Mouse (Mus musculus) inflammation-experienced regulatory T-cells, adult 6 months (primary cell): ENCODE results near the gene Zfp398. TPM values are rescaled to one million over a fixed set of nuclear protein-coding genes. Genes with fewer than 3 reads are reported as not detected.

ENCODE experiments used
- ATAC-seq: one replicate; pipeline ENCODE4 v1.8.0; 2017
- polyA plus RNA-seq, 3 experiments: library from polyadenylated mRNA; unstranded; fragments of 100-300 nt; shearing (Covaris generic); gene quantifications; one replicate each; pipeline ENCODE4 v1.2.1; 2017

The Zfp398 gene
- 10 to 100 TPM in 2 of 3 experiments, 1 to 10 TPM in 1; 7.2 to 16.0 (median 12.8) TPM for polyA plus RNA-seq

DNA sequence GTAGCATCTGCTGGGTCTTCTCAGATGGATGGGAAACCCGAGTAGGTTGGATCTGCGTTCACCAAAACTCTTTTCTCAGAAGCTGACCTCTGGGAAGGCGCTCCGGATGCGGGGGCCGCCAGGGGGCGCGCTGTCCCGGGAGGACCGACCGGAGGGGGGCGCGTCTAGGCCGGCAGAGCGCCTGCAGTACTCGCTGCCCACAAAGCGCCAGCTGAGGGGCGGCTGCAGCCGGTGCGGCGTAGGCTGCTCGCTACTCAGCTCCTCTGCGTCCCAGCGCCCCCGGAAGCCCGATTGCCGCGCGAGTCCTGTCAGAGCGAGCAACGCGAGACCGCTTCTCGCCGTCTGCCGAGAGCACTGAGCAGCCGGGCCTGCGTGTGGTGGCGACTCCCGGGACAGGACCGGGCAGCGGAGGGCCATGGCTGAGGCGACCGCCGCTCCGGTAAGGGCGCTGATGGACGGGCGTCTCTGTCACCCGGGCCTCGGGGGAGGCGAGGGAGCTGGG, at the start of gene Zfp398:
TSS of gene Zfp398 (plus strand) at position 180 of the 502 bp plus-strand sequence.
- peak; percentile 95 for ATAC-seq

DNA sequence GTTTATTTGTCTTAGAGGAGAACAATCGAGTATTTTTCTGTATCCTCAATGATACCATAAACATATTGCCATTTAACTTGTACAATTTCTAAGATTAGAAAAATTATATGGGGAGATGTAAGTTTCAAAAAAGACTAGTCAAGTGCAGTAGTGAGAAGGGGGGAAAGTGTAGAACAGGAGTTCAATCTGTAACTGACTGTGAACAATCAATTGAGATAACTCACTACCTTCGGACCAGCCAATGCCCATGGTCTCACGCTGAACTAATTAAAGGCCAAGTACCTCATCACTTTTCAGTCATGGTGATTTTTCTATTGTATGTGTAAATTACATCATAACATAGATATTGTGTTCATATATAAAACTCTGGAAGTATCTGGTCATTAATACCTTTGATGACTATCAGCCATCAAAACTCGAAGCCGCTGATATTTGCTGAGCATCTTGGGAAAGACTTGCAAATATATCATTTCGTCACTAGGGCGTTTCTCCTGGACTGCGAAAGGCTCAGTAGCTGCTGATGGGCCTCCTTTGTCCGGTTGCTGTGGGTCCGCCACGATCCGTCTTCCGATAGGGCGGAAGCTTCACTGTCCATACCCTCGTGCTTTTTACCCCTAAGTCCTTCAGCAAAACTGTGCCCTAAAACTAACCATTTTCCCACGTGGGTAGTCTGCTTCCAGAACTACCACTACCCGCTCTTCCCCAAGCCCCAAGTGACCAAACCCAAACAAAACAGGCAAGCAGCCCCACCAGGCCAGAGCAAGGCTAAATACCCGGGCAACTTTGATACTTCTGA, 47.3 kb upstream of the Zfp398 start:
- ATAC-seq = peak; percentile 84

DNA sequence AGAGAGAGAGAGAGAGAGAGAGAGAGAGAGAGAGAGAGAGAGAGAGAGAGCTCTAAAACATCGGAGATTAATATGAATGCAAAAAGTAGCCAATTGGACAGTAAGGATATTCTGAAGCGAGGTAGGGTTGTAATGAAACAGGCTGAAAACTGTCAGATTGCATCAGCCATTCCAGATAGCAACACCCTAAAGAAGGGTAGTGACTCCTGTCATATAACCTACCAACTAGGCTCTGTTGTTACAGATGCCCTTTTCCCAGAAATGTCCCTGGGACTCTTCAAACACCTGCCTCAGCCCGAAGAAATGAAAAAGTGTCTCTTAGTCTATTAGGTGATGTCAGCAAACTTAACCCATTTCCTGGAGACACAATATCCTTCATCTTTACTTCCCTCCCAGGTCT, 46.6 kb upstream of the Zfp398 start:
- no peak for ATAC-seq

DNA sequence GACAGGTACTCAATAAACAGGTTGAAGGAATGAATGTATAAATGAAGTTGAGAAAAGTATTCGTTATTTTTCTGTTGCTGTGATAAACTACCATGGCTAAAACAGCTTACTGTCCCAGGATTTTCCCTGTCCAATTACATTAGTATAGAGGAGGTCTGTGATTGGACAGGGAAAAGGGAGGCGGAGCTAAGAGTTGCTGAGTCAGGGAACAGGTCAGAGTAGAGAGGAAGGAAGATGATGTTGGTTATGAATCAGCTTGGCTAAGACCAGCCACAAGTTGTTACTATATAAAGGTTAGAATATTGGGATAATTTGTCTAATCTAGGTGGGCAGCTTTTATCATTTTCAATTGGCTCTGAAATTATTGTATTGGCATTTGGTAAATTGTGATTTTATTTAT, 44.7 kb upstream of the Zfp398 start:
- ATAC-seq = no peak

DNA sequence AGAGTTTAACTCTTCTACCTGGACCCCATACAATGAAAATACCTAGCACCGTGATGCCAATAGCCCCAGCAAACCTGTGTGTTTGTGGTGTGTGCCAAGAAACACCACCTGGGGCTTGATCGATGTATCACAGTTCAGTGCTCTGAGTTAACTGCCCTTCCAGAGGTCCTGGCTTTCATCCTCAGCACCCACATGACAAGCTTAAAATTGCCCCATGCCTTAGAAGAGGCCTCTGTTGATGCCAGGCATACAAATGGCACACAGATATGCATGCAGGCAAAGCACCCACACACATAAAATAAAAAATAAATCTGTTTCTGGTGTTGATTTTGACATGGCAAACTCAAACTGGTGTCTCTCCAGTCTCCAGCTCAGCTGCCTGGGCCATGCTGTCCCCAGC, 42.9 kb upstream of the Zfp398 start:
- no peak for ATAC-seq

DNA sequence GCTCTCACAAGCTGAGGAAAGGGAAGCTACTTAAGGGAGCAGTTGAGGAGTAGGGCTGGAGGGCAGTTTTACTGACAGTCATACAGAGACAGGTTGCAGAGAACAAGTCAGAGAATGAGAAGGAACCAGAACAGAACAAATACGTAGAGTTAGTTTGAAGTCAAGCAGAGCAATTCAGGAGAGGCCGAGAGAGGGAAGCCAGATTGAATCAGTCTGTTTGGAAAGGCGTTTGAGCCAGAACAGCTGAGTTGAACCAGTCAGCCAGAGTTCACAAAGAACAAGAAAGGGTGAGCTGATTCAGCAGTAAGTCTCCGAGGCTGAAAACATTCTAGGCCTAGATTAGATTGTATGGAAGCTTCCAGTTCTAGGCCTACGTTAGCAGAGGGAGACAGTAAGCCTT, 42.2 kb upstream of the Zfp398 start:
- ATAC-seq = no peak

DNA sequence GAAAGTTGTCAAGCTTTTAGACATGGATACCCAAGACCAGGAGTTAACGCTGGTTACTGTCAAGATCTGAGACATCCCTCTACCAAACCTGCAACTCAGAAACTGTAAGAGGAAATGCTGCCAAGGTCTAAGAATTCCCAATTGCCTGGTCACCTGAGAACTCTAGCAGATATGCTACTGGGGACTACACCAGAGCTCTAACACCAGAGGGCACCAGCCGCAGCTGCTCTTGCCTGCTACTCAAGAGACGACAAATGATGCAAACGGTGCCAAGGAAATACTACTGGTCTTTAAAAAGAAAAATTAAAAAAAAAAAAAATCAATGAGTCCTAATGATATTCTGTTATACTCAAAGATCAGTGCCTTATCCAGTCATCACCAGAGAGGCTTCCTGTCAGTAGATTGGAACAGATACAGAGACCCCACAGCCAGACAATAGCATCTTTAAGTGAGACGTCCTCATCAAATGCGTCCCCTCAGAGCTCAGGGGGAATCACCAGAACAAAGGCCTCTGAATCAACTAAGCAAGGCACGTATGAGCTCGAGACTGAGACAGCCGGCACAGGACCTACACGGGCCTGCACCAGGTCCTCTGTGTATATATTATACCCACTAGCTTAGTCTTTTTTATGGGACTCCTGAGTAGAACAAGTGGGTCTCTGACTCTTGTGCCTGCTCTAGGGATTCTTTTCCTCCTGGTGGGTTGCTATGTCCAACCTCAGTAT, 41.2 kb upstream of the Zfp398 start:
- ATAC-seq = no peak

DNA sequence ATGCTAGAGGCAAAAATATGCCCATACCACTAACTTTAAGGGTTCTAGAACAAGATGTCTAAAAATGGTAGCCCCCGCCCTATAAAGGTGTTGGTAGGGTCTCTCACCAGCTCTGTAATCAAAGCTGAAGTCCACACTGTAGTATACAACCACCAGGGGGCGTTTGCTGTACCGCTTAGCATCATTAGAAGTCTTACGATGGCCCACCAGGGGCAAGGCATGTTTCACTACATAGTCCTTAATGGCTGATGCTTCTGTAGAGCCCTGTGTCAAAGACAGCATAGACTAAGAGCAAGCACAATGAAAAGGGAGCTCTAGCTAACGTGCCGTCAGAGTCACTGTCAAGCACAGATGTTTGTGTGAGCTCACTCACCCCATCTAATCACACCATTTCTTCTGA, 36.4 kb upstream of the Zfp398 start:
- peak; percentile 92 for ATAC-seq

DNA sequence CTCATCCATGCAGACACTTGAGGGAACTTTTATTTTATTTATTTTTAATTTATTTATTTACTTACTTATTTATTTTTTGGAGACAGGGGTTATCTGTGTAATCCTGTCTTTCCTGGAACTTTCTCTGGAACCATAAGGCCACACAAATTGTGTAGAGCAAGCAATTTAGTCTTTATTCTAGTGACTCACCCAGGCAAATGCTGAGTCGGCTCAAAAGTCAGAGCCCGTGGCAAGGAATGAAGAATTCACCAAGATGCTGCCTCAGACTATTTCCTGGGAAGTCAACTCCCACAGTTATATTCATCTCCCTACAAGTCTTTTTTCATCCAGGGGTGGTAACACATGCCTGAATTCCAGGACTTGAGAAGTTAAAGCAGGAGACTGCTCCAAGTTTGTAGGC, 29.9 kb upstream of the Zfp398 start:
- no peak for ATAC-seq

DNA sequence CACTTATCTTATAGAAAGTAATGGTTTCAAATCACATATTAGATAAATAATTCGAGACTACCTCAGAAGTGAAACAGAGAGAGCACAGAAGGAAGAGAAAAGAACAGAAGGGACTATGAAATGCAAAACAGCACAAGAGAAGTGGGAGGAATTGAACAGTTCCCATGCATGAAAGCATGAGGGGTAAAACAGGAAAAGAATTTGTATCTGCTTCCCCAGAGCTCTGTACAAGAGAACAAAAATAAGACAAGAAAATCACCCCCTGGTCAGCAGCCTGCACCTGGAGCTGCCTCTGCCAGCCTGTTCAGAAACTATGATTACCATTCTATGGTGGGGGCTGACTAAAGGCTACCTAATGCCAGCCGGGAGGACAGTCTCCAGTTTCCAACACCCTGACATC, 28.0 kb upstream of the Zfp398 start:
- ATAC-seq = no peak

DNA sequence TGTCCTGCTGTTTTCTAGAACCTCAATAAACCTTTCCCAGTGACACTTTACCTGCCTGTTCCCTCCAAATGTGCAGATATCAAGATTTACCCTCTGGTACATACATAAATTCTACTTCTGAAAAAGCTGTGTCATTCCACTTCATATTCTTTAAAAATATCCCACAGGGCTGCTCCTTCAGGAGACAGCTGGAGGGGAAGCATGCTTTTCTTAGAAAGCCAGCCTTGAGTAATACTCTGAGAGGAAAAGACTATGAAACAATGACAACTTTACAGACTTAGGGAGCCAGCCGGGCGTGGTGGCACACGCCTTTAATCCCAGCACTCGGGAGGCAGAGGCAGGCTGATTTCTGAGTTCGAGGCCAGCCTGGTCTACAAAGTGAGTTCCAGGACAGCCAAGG, 26.9 kb upstream of the Zfp398 start:
- no peak for ATAC-seq

DNA sequence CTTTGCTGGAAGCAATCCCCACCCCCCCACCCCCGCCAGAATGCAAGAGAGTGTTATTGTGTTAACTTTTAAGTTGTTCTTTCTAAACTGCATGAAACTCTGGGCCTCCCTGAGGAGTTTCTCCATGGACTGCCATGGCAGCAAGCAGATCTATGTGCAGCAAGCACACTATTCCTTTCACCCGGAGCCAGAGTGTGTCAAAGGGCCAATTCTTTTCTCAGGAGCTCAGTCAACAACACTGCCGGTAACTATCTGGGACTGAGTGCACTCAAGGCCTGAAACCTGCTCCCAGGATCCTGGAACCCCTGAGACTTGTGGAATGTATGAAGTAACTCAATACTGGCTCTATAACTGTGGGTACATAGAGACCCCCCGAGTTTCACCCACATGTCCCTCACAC, 26.4 kb upstream of the Zfp398 start:
- no peak for ATAC-seq

DNA sequence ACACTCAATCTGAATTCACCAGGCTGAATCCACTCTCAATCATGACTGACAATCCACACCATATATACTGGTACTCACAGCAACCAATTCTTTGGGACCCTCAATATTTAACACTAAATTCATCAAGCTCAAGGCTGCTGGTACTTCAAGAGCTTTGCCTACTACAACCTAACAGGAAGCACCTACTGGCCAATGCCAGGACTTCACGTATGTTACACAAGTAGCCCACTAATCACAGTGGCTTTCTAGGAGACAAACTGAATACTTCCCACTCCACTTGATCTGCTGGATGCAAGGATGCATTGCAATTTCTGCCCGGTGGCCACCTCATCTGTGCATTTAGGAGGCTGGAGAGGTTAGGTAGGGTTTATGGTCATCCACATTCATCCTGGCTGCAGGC, 25.3 kb upstream of the Zfp398 start:
- ATAC-seq = no peak

DNA sequence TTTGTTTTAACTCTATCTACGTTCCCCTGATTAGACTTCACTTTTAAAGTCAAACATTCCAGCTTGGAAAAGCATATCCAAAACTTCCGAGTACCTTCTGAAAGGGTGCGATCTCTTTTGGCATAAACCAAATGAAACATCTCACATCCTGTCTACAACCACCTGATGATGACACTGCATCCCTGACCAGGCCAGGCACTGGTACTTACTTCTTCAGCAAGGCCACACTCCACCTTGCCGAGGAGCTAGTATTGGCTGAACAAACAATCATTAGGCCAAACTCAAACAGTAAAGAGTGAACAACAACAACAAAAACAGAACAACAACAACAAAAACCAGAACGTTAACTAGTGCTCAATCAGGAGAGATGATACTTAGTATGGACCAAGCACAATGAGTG, 24.1 kb upstream of the Zfp398 start:
- ATAC-seq = no peak

DNA sequence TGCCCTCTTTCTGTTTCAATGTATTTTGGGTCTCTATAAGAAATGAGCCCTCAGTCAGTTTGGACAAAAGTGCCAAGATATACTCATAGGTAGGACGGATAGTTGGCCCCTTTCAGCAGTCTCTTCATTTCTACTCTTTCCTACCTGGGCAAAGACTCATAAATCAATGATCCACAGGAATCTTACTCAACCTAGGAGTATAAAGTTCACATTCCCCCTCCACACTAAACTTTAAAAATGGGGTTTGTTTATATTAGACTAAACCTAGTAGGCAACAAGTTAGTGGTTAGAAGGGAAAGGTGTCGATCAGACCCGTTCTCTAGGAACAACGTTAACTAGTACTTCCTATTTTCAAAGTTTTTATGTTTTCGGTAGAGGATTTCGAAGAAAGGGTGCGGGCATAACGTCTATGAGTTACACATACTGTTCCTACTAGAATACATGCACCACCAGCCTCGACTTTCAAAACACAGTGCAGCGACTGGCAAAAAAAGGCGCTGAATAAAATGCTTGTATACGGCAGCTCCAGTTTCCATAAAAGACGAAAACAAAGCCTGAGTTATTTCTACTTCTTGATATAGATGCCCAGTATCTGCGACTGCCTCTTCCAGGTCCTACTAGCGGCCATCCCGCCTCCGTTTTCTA, 23.1 kb upstream of the Zfp398 start:
- ATAC-seq = no peak

DNA sequence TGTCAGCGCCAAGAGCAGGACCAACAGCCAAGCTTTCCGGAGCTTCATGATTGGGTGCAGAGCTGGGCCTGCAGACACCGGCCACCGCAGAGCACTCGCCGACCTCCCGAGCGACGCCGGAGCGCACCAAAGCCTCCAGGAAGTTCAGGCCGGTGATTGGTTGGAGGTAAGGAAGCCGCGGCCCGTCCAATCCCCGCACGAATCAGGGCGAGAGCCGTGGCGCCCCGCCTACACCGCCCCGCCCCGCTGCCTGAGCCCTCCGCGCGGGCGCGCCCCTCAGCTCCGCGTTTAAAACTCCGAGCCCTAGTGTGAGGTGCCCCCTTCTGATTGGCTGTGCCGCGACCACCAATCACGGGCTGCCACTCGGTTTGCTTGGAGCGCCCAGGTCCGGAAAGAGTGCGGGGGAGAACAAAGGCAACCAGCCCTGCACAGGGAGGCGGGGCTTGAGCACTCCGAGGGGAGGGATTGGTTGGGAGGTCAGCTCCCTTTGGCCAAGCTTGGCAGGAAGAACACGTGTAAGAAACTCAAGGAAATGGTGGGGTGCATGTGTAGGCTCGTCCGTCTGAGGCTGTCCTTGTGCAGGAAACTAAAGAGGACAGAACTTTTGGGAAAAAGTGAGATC, 22.1 kb upstream of the Zfp398 start, which contains the start of gene Pdia4:
TSS of gene Pdia4 (minus strand) at position 174 of the 622 bp plus-strand sequence.
- ATAC-seq = peak; percentile 95

DNA sequence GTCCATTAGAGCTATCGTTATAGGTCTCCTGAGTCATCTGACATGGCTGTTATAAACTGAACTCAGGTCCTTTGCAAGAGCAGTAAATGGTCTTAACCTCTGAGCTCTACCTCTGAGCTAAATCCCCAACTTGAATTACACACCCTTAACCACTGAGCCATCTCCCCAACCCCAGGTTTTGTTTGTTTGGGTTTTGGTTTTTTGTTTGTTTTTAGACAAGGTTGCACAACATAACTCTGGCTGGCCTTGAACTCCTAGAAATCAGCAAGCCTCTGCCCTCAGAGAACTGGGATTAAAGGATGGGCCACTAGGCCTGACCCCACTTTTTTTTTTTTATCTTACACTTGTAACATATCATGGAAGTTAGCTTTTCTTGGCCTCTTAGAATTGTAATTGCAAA, 19.3 kb upstream of the Zfp398 start:
- no peak for ATAC-seq

DNA sequence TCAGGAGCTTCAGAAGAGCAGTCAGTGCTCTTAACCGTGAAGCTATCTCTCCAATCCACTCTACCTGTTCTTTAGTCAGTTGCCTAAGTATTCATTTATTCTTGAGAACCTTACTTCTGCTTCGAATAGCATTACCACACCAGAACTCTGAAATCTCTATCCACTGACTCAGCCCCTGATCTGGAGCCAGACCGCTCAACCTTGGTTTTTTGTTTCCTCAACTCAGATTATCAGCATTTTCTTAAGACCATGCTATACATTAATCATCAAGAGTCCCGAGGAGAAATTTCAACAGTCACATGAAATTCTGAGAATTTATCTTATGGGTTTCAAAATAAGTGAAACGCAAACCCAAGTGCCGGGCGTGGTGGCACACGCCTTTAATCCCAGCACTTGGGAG, 16.7 kb upstream of the Zfp398 start:
- no peak for ATAC-seq

DNA sequence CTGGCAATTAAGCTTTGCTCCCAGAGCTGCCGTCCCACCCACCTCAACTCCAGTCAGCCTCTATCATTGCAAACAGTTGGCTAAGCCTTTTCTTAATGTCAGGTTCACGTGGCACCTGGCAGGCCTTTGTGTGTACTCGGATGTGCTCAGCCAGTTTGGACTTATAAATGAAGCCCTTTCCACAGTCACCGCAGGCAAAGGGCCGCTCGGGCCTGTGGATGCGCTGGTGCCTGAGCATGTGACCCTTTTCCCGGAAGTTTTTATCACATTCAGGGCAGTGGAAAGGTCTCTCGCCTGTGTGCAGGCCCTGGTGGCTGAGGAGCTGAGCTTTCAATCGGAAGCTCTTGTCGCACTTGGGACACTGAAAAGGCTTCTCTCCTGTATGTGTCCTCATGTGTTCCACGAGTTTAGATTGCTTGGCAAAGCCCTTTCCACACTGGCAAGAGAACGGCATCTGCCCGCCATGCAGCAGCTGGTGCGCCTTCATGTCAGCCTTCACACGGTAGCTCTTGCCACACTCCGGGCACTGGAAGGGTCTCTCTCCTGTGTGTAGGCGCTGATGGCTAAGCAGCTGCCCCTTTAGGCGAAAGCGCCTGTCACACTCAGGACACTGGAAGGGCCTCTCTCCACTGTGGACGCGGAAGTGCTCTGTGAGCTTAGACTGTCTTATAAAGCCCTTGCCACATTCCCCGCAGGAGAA, 15.7 kb upstream of the Zfp398 start:
- no peak for ATAC-seq

DNA sequence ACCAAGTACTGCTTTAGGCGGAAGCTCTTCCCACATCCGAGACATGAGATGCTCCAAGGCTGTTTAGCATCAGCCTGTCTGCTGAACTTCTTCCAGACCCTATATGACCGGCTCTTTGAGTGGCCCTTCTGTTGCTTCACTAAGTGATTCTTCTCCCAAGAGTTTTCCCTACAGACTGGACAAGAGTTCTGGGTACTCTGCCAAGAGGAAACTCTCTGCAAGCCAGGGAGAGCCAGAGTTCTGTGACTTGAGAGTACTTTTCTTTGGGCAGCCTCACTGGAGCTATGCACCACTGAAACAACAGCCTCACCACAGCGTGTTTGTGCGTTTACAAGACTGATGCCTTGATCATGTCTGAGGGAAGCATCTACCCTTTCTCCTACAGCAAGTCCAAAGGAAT, 14.2 kb upstream of the Zfp398 start:
- no peak for ATAC-seq

DNA sequence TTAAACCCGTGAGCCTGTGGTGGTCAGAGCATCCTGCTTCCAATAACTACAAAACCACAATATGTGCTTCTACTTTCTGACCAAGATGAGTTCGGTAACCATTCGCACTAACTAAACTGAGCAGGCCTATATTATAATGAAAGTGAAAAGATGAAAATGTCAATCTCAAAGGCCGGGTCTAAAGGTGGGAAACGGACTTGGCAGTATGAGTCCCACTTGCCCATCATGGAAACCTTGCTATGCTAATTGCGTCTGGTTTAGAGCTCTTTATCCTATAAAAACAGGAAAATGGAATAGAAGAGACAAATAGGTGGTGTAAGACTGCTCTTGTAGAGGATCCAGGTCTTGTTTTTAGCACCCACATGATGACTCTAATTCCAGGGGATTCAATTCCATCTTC, 13.7 kb upstream of the Zfp398 start:
- no peak for ATAC-seq

DNA sequence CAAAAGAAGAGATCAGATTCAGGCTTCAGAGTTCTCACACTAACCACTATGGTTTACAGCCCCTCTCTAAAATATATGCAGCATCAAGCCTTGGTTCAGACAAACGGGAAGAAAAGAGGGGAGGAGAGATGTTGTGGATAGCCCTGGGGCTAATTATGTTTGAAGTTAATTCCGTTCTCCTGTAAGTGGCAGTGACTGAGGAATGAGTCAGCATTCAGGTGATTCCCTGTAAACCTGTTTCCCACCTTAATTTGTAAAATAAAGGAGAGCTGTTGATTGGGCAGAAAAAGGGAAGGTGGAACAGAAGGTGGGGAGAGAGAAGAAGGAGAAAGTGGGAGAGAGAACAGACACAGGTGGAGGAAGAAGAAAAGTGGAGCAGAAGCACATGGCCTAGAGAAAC, 11.2 kb upstream of the Zfp398 start:
- no peak for ATAC-seq
